Mouse (Mus musculus) MEL (cell line): ENCODE results near the gene Aqp11. TPM values are rescaled to one million over a fixed set of nuclear protein-coding genes. Genes with fewer than 3 reads are reported as not detected.

ENCODE experiments used
- DNase-seq: peaks from one replicate; pipeline ENCODE4 v3.0.0; 2011; ENCODE audit warnings: low read depth, low spot score
- H3K27ac ChIP-seq: 2 replicates; pipeline ENCODE4 v1.5.1; 2012; ENCODE audit warnings: low read depth, mild to moderate bottlenecking, control low read depth, low read length, moderate library complexity; ENCODE audit not compliant: control insufficient read depth
- H3K27me3 ChIP-seq, 2 experiments: fragments of 150-350 bp in 1 of 2; sonication (generic) in 1 of 2; 2 replicates each; pipeline ENCODE4 v1.6.1; 2012; ENCODE audit warnings: low read length in 2 of 2, mild to moderate bottlenecking in 2 of 2, improper control_type of control experiment in 1 of 2, moderate library complexity in 1 of 2; ENCODE audit not compliant: insufficient read depth in 2 of 2, control insufficient read depth in 1 of 2
- H3K36me3 ChIP-seq, 2 experiments: 2 replicates each; pipeline ENCODE4 v1.6.1; 2012 to 2014; ENCODE audit warnings: low read length in 2 of 2, improper control_type of control experiment in 1 of 2, inconsistent platforms in 1 of 2, mild to moderate bottlenecking in 1 of 2; ENCODE audit not compliant: insufficient read depth in 2 of 2, control insufficient read depth in 1 of 2
- H3K4me1 ChIP-seq, 2 experiments: fragments of 150-350 bp in 1 of 2; sonication (generic) in 1 of 2; 2 replicates each; pipeline ENCODE4 v1.6.1; 2012; ENCODE audit warnings: low read length in 2 of 2, improper control_type of control experiment in 1 of 2, mild to moderate bottlenecking in 1 of 2; ENCODE audit not compliant: insufficient read depth in 2 of 2, control insufficient read depth in 1 of 2
- H3K4me3 ChIP-seq, 2 experiments: fragments of 150-350 bp in 1 of 2; sonication (generic) in 1 of 2; 2 replicates each; pipeline ENCODE4 v1.5.1; 2012; ENCODE audit warnings: low read depth in 2 of 2, low read length in 2 of 2, mild to moderate bottlenecking in 2 of 2, moderate library complexity in 2 of 2, control low read depth in 1 of 2, improper control_type of control experiment in 1 of 2; ENCODE audit not compliant: control insufficient read depth in 1 of 2, insufficient read depth in 1 of 2
- H3K79me2 ChIP-seq: 2 replicates; pipeline ENCODE4 v1.6.1; 2012; ENCODE audit warnings: mild to moderate bottlenecking, low read length, moderate library complexity; ENCODE audit not compliant: control insufficient read depth, poor library complexity, insufficient read depth
- H3K9ac ChIP-seq: 2 replicates; pipeline ENCODE4 v1.6.1; 2012; ENCODE audit warnings: low read depth, mild to moderate bottlenecking, control low read depth, low read length, moderate library complexity; ENCODE audit not compliant: control insufficient read depth, poor library complexity, severe bottlenecking
- H3K9me3 ChIP-seq: fragments of 150-350 bp; sonication (generic); replicated peaks from 2 replicates; pipeline ENCODE4 v1.6.1; 2012; ENCODE audit warnings: mild to moderate bottlenecking, low read length, improper control_type of control experiment, moderate library complexity; ENCODE audit not compliant: insufficient read depth
- BHLHE40 ChIP-seq: IDR thresholded peaks from 2 replicates; pipeline ENCODE4 v1.6.1; 2012; ENCODE audit warnings: low read depth, mild to moderate bottlenecking, inconsistent platforms, low read length, improper control_type of control experiment, borderline replicate concordance
- CHD1 ChIP-seq: IDR thresholded peaks from 2 replicates; pipeline ENCODE4 v1.6.1; 2012; ENCODE audit warnings: low read depth, mild to moderate bottlenecking, inconsistent platforms, low read length, improper control_type of control experiment
- CHD2 ChIP-seq: IDR thresholded peaks from 2 replicates; pipeline ENCODE4 v1.6.1; 2011; ENCODE audit warnings: low read length, improper control_type of control experiment
- CTCF ChIP-seq, 3 experiments: IDR thresholded peaks in 2 of 3; conservative IDR thresholded peaks in 1 of 3; 2 replicates each; pipeline ENCODE4 v1.5.1; 2011 to 2012; ENCODE audit warnings: low read length in 3 of 3, low read depth in 2 of 3, mild to moderate bottlenecking in 2 of 3, improper control_type of control experiment in 1 of 3, inconsistent platforms in 1 of 3, mixed read lengths in 1 of 3, moderate library complexity in 1 of 3; ENCODE audit not compliant: control insufficient read depth in 1 of 3, insufficient read depth in 1 of 3, poor library complexity in 1 of 3, severe bottlenecking in 1 of 3
- ELF1 ChIP-seq: IDR thresholded peaks from 2 replicates; pipeline ENCODE4 v1.6.1; 2014; ENCODE audit warnings: low read depth, mild to moderate bottlenecking, inconsistent platforms, low read length, improper control_type of control experiment, moderate library complexity
- EP300 ChIP-seq, 2 experiments: IDR thresholded peaks; 2 replicates each; pipeline ENCODE4 v1.6.1; 2011; ENCODE audit warnings: improper control_type of control experiment in 2 of 2, low read length in 2 of 2, low read depth in 1 of 2, mild to moderate bottlenecking in 1 of 2
- ETS1 ChIP-seq: IDR thresholded peaks from 2 replicates; pipeline ENCODE4 v1.6.1; 2012; ENCODE audit warnings: low read depth, mild to moderate bottlenecking, inconsistent platforms, low read length, improper control_type of control experiment, moderate library complexity
- GABPA ChIP-seq: IDR thresholded peaks from 2 replicates; pipeline ENCODE4 v1.6.1; 2012; ENCODE audit warnings: low read depth, mild to moderate bottlenecking, inconsistent platforms, low read length, improper control_type of control experiment, moderate library complexity
- GATA1 ChIP-seq: IDR thresholded peaks from 2 replicates; pipeline ENCODE4 v1.6.1; 2011; ENCODE audit warnings: low read depth, low read length, improper control_type of control experiment
- HCFC1 ChIP-seq: IDR thresholded peaks from 2 replicates; pipeline ENCODE4 v1.6.1; 2012; ENCODE audit warnings: low read depth, mild to moderate bottlenecking, inconsistent platforms, low read length, improper control_type of control experiment, moderate library complexity
- JUND ChIP-seq: IDR thresholded peaks from 2 replicates; pipeline ENCODE4 v1.6.1; 2011; ENCODE audit warnings: low read depth, mild to moderate bottlenecking, improper control_type of control experiment, low read length
- KAT2A ChIP-seq: conservative IDR thresholded peaks from 2 replicates; pipeline ENCODE4 v1.6.1; 2012; ENCODE audit warnings: low read depth, low read length, improper control_type of control experiment, inconsistent platforms
- MAFK ChIP-seq: IDR thresholded peaks from 2 replicates; pipeline ENCODE4 v1.6.1; 2011; ENCODE audit warnings: low read depth, mild to moderate bottlenecking, low read length, improper control_type of control experiment, borderline replicate concordance
- MAX ChIP-seq: IDR thresholded peaks from 2 replicates; pipeline ENCODE4 v1.6.1; 2011; ENCODE audit warnings: low read length, improper control_type of control experiment
- MAZ ChIP-seq: IDR thresholded peaks from 2 replicates; pipeline ENCODE4 v1.6.1; 2012; ENCODE audit warnings: low read depth, mild to moderate bottlenecking, inconsistent platforms, low read length, improper control_type of control experiment
- MEF2A ChIP-seq: IDR thresholded peaks from 2 replicates; pipeline ENCODE4 v1.6.1; 2014; ENCODE audit warnings: low read depth, mild to moderate bottlenecking, inconsistent platforms, low read length, improper control_type of control experiment; ENCODE audit not compliant: poor library complexity, insufficient replicate concordance, severe bottlenecking; ENCODE audit errors: extremely low read depth
- MXI1 ChIP-seq: IDR thresholded peaks from 2 replicates; pipeline ENCODE4 v1.6.1; 2011; ENCODE audit warnings: mild to moderate bottlenecking, low read depth, low read length, improper control_type of control experiment
- MYB ChIP-seq: IDR thresholded peaks from 2 replicates; pipeline ENCODE4 v1.6.1; 2011; ENCODE audit warnings: mild to moderate bottlenecking, low read depth, low read length, improper control_type of control experiment
- NRF1 ChIP-seq: IDR thresholded peaks from 2 replicates; pipeline ENCODE4 v1.6.1; 2014; ENCODE audit warnings: low read depth, mild to moderate bottlenecking, inconsistent platforms, low read length, improper control_type of control experiment, moderate library complexity; ENCODE audit not compliant: poor library complexity, insufficient read depth, severe bottlenecking
- POLR2A ChIP-seq, 2 experiments: IDR thresholded peaks; 2 replicates each; pipeline ENCODE4 v1.6.1; 2011 to 2012; ENCODE audit warnings: low read length in 2 of 2, mild to moderate bottlenecking in 2 of 2, control low read depth in 1 of 2, improper control_type of control experiment in 1 of 2, low read depth in 1 of 2, moderate library complexity in 1 of 2; ENCODE audit not compliant: control insufficient read depth in 1 of 2, insufficient read depth in 1 of 2, poor library complexity in 1 of 2
- POLR2AphosphoS2 ChIP-seq: IDR thresholded peaks from 2 replicates; pipeline ENCODE4 v1.6.1; 2011; ENCODE audit warnings: low read length, improper control_type of control experiment
- POLR2AphosphoS5 ChIP-seq: IDR thresholded peaks from 2 replicates; pipeline ENCODE4 v1.6.1; 2012; ENCODE audit warnings: low read depth, borderline replicate concordance, mild to moderate bottlenecking, inconsistent platforms, low read length, moderate library complexity, mixed read lengths
- RAD21 ChIP-seq: IDR thresholded peaks from 2 replicates; pipeline ENCODE4 v1.6.1; 2011; ENCODE audit warnings: mild to moderate bottlenecking, low read depth, low read length, improper control_type of control experiment
- RCOR1 ChIP-seq: IDR thresholded peaks from 2 replicates; pipeline ENCODE4 v1.6.1; 2012; ENCODE audit warnings: low read depth, mild to moderate bottlenecking, inconsistent platforms, low read length, improper control_type of control experiment
- SIN3A ChIP-seq: IDR thresholded peaks from 2 replicates; pipeline ENCODE4 v1.6.1; 2012; ENCODE audit warnings: low read length, improper control_type of control experiment, inconsistent platforms
- SMC3 ChIP-seq: IDR thresholded peaks from 2 replicates; pipeline ENCODE4 v1.6.1; 2011; ENCODE audit warnings: low read depth, low read length, improper control_type of control experiment
- TAL1 ChIP-seq: IDR thresholded peaks from 2 replicates; pipeline ENCODE4 v1.6.1; 2012; ENCODE audit warnings: mild to moderate bottlenecking, inconsistent platforms, low read length, moderate library complexity, mixed read lengths
- TCF12 ChIP-seq: IDR thresholded peaks from 2 replicates; pipeline ENCODE4 v1.6.1; 2014; ENCODE audit warnings: low read depth, mild to moderate bottlenecking, inconsistent platforms, low read length, improper control_type of control experiment, moderate library complexity
- UBTF ChIP-seq: IDR thresholded peaks from 2 replicates; pipeline ENCODE4 v1.6.1; 2012; ENCODE audit warnings: low read depth, mild to moderate bottlenecking, inconsistent platforms, low read length, improper control_type of control experiment, moderate library complexity, borderline replicate concordance; ENCODE audit not compliant: insufficient read depth
- USF1 ChIP-seq: IDR thresholded peaks from 2 replicates; pipeline ENCODE4 v1.6.1; 2014; ENCODE audit warnings: low read depth, mild to moderate bottlenecking, inconsistent platforms, low read length, improper control_type of control experiment, moderate library complexity
- USF2 ChIP-seq, 2 experiments: IDR thresholded peaks; 2 replicates each; pipeline ENCODE4 v1.6.1; 2011 to 2012; ENCODE audit warnings: improper control_type of control experiment in 2 of 2, low read length in 2 of 2, borderline replicate concordance in 1 of 2, inconsistent platforms in 1 of 2, low read depth in 1 of 2, mild to moderate bottlenecking in 1 of 2; ENCODE audit not compliant: insufficient read depth in 1 of 2
- ZC3H11A ChIP-seq: IDR thresholded peaks from 2 replicates; pipeline ENCODE4 v1.6.1; 2012; ENCODE audit warnings: low read depth, mild to moderate bottlenecking, inconsistent platforms, low read length, improper control_type of control experiment
- ZKSCAN1 ChIP-seq: IDR thresholded peaks from 2 replicates; pipeline ENCODE4 v1.6.1; 2012; ENCODE audit warnings: low read depth, mild to moderate bottlenecking, inconsistent platforms, low read length, improper control_type of control experiment, moderate library complexity
- ZMIZ1 ChIP-seq: IDR thresholded peaks from 2 replicates; pipeline ENCODE4 v1.6.1; 2012; ENCODE audit warnings: low read depth, mild to moderate bottlenecking, inconsistent platforms, low read length, improper control_type of control experiment, moderate library complexity
- ZNF384 ChIP-seq: IDR thresholded peaks from 2 replicates; pipeline ENCODE4 v1.6.1; 2012; ENCODE audit warnings: low read depth, mild to moderate bottlenecking, inconsistent platforms, low read length, improper control_type of control experiment
- polyA plus RNA-seq, 2 experiments: library from polyadenylated mRNA; stranded (reverse) in 1 of 2; unstranded in 1 of 2; fragments of >175 nt in 1 of 2; fragments of >200 nt in 1 of 2; gene quantifications; 2 replicates each; pipeline versions ENCODE4 v1.2.1 to v1.2.4; 2012; ENCODE audit warnings: low replicate concordance in 2 of 2, low read depth in 1 of 2; ENCODE audit not compliant: insufficient read length in 2 of 2, insufficient read depth in 1 of 2, missing spikeins in 1 of 2
- total RNA-seq: library from RNA; depleted of rRNA; stranded (reverse); fragments of 300-350 nt; gene quantifications from 2 replicates; pipeline ENCODE4 v1.2.3, GENCODE M21; 2012

Aqp11 gene
- total and polyA plus RNA-seq, 3 experiments, result 0.89 to 3.9 TPM; not detected in 1

DNA sequence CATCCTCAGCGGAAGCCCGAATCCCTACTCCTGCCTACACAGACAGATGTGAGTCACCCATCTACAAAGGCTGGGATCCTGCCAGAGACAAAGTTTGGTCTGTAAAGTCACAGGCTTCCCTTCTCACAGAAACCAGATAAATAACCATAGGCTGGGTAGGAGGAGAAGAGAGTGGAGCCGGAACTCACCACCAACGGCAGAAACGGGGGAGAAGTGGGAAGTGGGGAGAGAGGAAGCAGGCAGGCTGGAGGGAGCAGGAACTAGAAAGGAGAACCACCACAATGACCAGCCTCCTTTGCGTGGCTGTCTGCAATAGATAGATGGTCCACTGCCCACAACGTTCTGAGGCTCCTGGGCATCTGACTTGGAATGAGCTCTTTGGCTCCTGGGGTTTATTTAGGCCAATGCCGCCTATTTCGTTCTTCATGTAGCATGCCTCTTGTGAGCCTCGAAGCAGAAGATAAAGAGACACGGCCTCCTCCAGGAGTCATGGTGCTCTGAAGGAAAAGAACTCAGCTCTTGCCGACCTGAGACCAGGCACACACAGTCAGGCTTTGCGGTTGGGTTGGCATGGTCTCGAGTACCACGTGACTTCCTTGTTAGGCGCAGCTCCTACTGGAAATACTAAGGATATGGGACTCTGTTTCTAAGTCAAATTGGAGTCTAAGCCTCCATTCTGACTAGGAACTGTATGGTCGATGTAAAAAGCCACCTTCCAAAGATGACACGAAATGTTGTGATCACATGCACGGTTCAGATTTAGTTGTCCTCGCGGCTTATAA, 27.3 kb upstream of the Aqp11 start:
- Histone ChIP-seq H3K79me2 (no peaks in the 10 kb centered on the region), H3K36me3 (peaks cover 0 to 7% of the 10 kb centered on the region in 2 experiments; a peak in 2 of 4 replicates), H3K9me3 (no peaks in the 10 kb centered on the region), H3K27ac (peak overlapping the region; percentile 68), H3K4me1 (peaks cover 0 to 30% of the 10 kb centered on the region in 2 experiments; a peak in 2 of 4 replicates), H3K4me3 (peak overlapping the region; percentile 12 to 41; a peak in 3 of 4 replicates), H3K9ac (peak overlapping the region; percentile 51), H3K27me3 (no peaks in the 10 kb centered on the region)
- peak; percentile 85 for DNase-seq
- TF ChIP-seq BHLHE40 (no peak), NRF1 (no peak), GATA1 (peak; percentile 17; the same call in 1 of the 2 replicates), HCFC1 (0 out of 2 replicates have a peak, but pooled peaks have one; percentile 14), POLR2AphosphoS2 (no peak), RAD21 (no peak), ETS1 (no peak), GABPA (no peak), MXI1 (peak; percentile 24; the same call in 1 of the 2 replicates), ZMIZ1 (no peak), ZKSCAN1 (no peak; the same call in 1 of the 2 replicates), MYB (peak; percentile 61), POLR2AphosphoS5 (no peak), POLR2A (IDR thresholded peaks at IDR 0.05; ENCODE audit: control insufficient read depth in 1 of 2, insufficient read depth in 1 of 2, low read depth in 1 of 2, low read length in 2 of 2, poor library complexity in 1 of 2) (peak in 1 of 2 experiments; percentile 44; a peak in 1 of 4 replicates), SMC3 (no peak), USF1 (peak; percentile 79), KAT2A (no peak), MAFK (no peak), MEF2A (no peak), ZC3H11A (no peak), MAZ (0 out of 2 replicates have a peak, but pooled peaks have one; percentile 29), JUND (no peak), CHD2 (no peak), CHD1 (no peak), CTCF (IDR thresholded peaks at IDR 0.05 in 2 of 3, conservative IDR thresholded peaks at IDR 0.05 in 1 of 3; ENCODE audit: control insufficient read depth in 1 of 3, insufficient read depth in 1 of 3, low read depth in 2 of 3, low read length in 3 of 3, poor library complexity in 1 of 3, severe bottlenecking in 1 of 3) (no peak), EP300 (IDR thresholded peaks at IDR 0.05; ENCODE audit: low read depth in 1 of 2, low read length in 2 of 2) (peak; percentile 41 to 72; a peak in 3 of 4 replicates), ELF1 (no peak), UBTF (no peak), TCF12 (no peak), RCOR1 (0 out of 2 replicates have a peak, but pooled peaks have one; percentile 33), MAX (peak; percentile 68; the same call in 1 of the 2 replicates), TAL1 (peak; percentile 74), SIN3A (no peak), USF2 (IDR thresholded peaks at IDR 0.05; ENCODE audit: borderline replicate concordance in 1 of 2, insufficient read depth in 1 of 2, low read depth in 1 of 2, low read length in 2 of 2) (no peak), ZNF384 (no peak)
